Mouse (Mus musculus): ENCODE measurements at regions not wholly inside any gene's neighbourhood (a gene's known extent, or its start where the extent isn't known, plus 50 kb on each side); places are given as distances from the start of the nearest gene placed in this dataset.

- DNase-seq (ENCODE audit: low spot score in 2 of 2), result no peak
Observed at GRCm38 (mm10) chr14:105417458-105417960, 159.1 kb downstream of the Ndfip2 start.

GRCm38 (mm10) chr14:105416964-105417363 lies 158.6 kb downstream of the Ndfip2 start:
- DNase-seq (ENCODE audit: low spot score in 2 of 2), result no peak

- no peak for DNase-seq (ENCODE audit: low spot score in 2 of 2)
Observed at GRCm38 (mm10) chr14:105404662-105405061, 146.3 kb downstream of the Ndfip2 start.

GRCm38 (mm10) chr14:105404241-105404640 lies 145.9 kb downstream of the Ndfip2 start:
- no peak for DNase-seq (ENCODE audit: low spot score in 2 of 2)

- no peak for DNase-seq (ENCODE audit: low spot score in 2 of 2)
Observed at GRCm38 (mm10) chr14:105403256-105403655, 144.9 kb downstream of the Ndfip2 start.

- no peak for DNase-seq (ENCODE audit: low spot score in 2 of 2)
Observed at GRCm38 (mm10) chr14:105402556-105402955, 144.2 kb downstream of the Ndfip2 start.

GRCm38 (mm10) chr14:105397467-105397866 lies 139.1 kb downstream of the Ndfip2 start:
- DNase-seq (ENCODE audit: low spot score in 2 of 2), result peak; percentile 38 to 84

GRCm38 (mm10) chr14:105392079-105392813 lies 133.9 kb downstream of the Ndfip2 start:
- no peak for DNase-seq (ENCODE audit: low spot score in 2 of 2)

- no peak for DNase-seq (ENCODE audit: low spot score in 2 of 2)
Observed at GRCm38 (mm10) chr14:105391430-105391829, 133.1 kb downstream of the Ndfip2 start.

GRCm38 (mm10) chr14:105385119-105385518 lies 126.7 kb downstream of the Ndfip2 start:
- DNase-seq (ENCODE audit: low spot score in 2 of 2), result no peak

- no peak for DNase-seq (ENCODE audit: low spot score in 2 of 2)
Observed at GRCm38 (mm10) chr14:105383382-105383781, 125.0 kb downstream of the Ndfip2 start.

GRCm38 (mm10) chr14:105380101-105380500 lies 121.7 kb downstream of the Ndfip2 start:
- no peak for DNase-seq (ENCODE audit: low spot score in 2 of 2)

GRCm38 (mm10) chr14:105377770-105378169 lies 119.4 kb downstream of the Ndfip2 start:
- DNase-seq (ENCODE audit: low spot score in 2 of 2), result no peak

- DNase-seq (ENCODE audit: low spot score in 2 of 2), result no peak
Observed at GRCm38 (mm10) chr14:105377035-105377621, 118.8 kb downstream of the Ndfip2 start.

- DNase-seq (ENCODE audit: low spot score in 2 of 2), result no peak
Observed at GRCm38 (mm10) chr14:105369637-105370435, 111.5 kb downstream of the Ndfip2 start.

GRCm38 (mm10) chr14:105360530-105360929 lies 102.2 kb downstream of the Ndfip2 start:
- no peak for DNase-seq (ENCODE audit: low spot score in 2 of 2)

GRCm38 (mm10) chr14:105359829-105360228 lies 101.5 kb downstream of the Ndfip2 start:
- DNase-seq (ENCODE audit: low spot score in 2 of 2), result no peak
